Mouse (Mus musculus): ENCODE measurements at regions not wholly inside any gene's neighbourhood (a gene's known extent, or its start where the extent isn't known, plus 50 kb on each side); places are given as distances from the start of the nearest gene placed in this dataset.
"Not testable (repeated sequence)": the region's sequence is repeated elsewhere in the genome, so short reads cannot be mapped to it uniquely, and the experiment has no call there.

GRCm38 (mm10) chr3:22815842-22816241 is 739.4 kb downstream of the Tbl1xr1 start:
- DNase-seq, result no peak

- DNase-seq, result no peak
These were observed 750.0 kb downstream of the Tbl1xr1 start for GRCm38 (mm10) chr3:22826485-22826884.

GRCm38 (mm10) chr3:22838986-22839385 is 762.5 kb downstream of the Tbl1xr1 start:
- no peak for DNase-seq

GRCm38 (mm10) chr3:22850474-22850873 is 774.0 kb downstream of the Tbl1xr1 start:
- no peak for DNase-seq

GRCm38 (mm10) chr3:22863595-22863994 is 787.1 kb downstream of the Tbl1xr1 start:
- DNase-seq, result no peak

- DNase-seq, result no peak
These were observed 801.4 kb downstream of the Tbl1xr1 start for GRCm38 (mm10) chr3:22877883-22878282.

GRCm38 (mm10) chr3:22892735-22893134 is 816.3 kb downstream of the Tbl1xr1 start:
- no peak for DNase-seq

- DNase-seq, result peak; percentile 83
These were observed 821.2 kb downstream of the Tbl1xr1 start for GRCm38 (mm10) chr3:22897651-22898050.

- no peak for DNase-seq
These were observed 824.5 kb downstream of the Tbl1xr1 start for GRCm38 (mm10) chr3:22900966-22901365.

- DNase-seq, result no peak
These were observed 852.5 kb downstream of the Tbl1xr1 start for GRCm38 (mm10) chr3:22928970-22929369.

GRCm38 (mm10) chr3:22929762-22930519 is 853.5 kb downstream of the Tbl1xr1 start:
- no peak for DNase-seq

GRCm38 (mm10) chr3:22945646-22946045 is 869.2 kb downstream of the Tbl1xr1 start:
- DNase-seq, result not testable (repeated sequence)

GRCm38 (mm10) chr3:22947181-22947580 is 870.7 kb downstream of the Tbl1xr1 start:
- DNase-seq, result no peak

- no peak for DNase-seq
These were observed 871.8 kb downstream of the Tbl1xr1 start for GRCm38 (mm10) chr3:22948168-22948768.

GRCm38 (mm10) chr3:22957422-22957821 is 881.0 kb downstream of the Tbl1xr1 start:
- DNase-seq, result no peak

- no peak for DNase-seq
These were observed 896.2 kb downstream of the Tbl1xr1 start for GRCm38 (mm10) chr3:22972681-22973080.

GRCm38 (mm10) chr3:22976801-22977200 is 900.3 kb downstream of the Tbl1xr1 start:
- DNase-seq, result no peak

GRCm38 (mm10) chr3:22979896-22980890 is 903.7 kb downstream of the Tbl1xr1 start:
- no peak for DNase-seq

- peak; percentile 12 for DNase-seq
These were observed 906.0 kb downstream of the Tbl1xr1 start for GRCm38 (mm10) chr3:22982430-22982829.

GRCm38 (mm10) chr3:22990136-22990820 is 913.8 kb downstream of the Tbl1xr1 start:
- no peak for DNase-seq

- no peak for DNase-seq
These were observed 918.8 kb downstream of the Tbl1xr1 start for GRCm38 (mm10) chr3:22995228-22995627.

- no peak for DNase-seq
These were observed 919.4 kb downstream of the Tbl1xr1 start for GRCm38 (mm10) chr3:22995833-22996232.

- DNase-seq, result peak; percentile 34
These were observed 924.6 kb downstream of the Tbl1xr1 start for GRCm38 (mm10) chr3:23001071-23001470.
